Mouse (Mus musculus) ovary, adult 18-20 months (tissue): ENCODE measurements around the gene Rundc3a.

Experiments used
- DNase-seq: peaks from one replicate; pipeline ENCODE4 v3.0.0; 2022; ENCODE audit warnings: low spot score, mixed read lengths

The Rundc3a gene

DNA sequence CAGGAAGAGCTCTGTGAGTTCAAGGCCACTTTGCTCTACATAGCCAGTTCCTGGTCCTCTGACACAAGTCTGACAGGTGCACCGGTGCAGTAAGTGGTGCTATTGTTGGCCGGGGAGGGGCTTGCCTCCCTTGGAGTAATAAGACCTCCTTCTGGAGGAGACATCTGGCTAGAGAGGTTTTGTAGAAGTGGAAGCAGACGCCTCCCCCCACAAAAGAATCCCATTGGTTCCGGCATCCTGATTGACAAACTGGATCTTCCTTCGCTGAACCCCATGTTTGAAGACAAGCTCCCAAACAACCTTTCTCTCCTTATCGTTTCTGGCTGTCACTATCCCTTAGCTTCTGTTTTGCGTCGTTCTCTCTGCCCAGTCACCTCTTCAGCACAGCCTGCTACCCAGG, 55.1 kb downstream of the Rundc3a start:
- DNase-seq: no peak

DNA sequence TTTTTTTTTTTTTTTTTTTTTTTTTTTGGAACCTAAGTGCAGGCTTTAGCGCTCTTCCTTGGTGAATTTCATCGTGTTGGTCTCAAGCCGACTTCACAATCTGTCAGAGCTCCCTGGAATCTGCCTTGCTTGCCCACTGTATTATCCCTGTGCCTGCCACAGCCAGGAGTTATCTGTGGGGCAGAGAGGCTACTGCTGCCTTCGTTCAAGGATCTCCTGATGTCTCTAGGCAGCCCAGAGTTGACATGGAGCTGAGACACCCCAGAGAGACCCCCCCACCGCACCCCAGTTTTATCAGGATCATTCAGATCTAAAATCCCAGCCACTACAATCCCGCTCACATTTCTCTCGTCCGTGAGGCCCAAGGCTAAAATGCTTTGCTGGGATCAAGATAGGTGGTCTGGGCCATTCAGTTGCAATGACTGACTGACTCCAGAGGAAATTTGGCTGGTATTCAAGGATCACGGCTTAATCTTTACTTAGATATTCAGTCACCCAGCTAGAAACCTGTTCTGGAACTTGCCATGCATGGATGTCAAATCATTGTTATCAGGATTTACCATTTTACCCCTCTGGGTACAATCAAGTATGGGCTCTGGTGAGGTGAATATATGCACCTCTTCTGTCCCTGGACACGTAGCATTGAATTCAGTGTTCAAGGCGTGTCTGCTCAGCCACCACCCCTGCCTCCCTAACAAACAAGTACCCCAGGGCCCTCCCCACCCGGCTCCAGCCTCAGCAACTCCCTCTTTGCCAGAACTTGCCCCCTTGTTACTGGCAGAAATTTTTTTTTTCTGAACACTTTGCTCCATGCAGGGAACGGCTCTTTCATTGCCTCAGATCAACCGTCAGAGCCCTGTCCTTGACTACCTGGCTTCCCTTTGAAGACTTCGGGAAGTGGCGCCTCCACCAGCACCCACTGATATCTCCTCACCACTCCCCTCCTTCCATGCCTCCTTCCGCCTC, 56.1 kb downstream of the Rundc3a start:
- no peak for DNase-seq
